Mouse (Mus musculus): ENCODE measurements around the gene Sox9. TPM values are rescaled to one million over a fixed set of nuclear protein-coding genes. Genes with fewer than 3 reads are reported as not detected.

Sox9 gene
- polyA plus RNA-seq, 1 experiment from 2014 or later = 19.9 TPM

GRCm38 (mm10) chr11:112786427-112786826, 4.4 kb downstream of the Sox9 start:
- H3K9ac ChIP-seq (ENCODE audit: low read length) = no peak overlapping the region
- no peak overlapping the region for H3K27ac ChIP-seq (ENCODE audit: low read length)
- no peak overlapping the region for H3K4me3 ChIP-seq (ENCODE audit: low read length)
- no peaks in the 10 kb centered on the region for H3K36me3 ChIP-seq (ENCODE audit: control insufficient read depth, insufficient read depth)
- peaks cover 49% of the 10 kb centered on the region for H3K27me3 ChIP-seq (ENCODE audit: control insufficient read depth, insufficient read depth, low read length)
- ATAC-seq (replicated peaks; ENCODE audit: extremely low read depth, insufficient read depth, low FRiP score) = no peak
- WGBS = 50% methylated on average over 4 of the region's 4 CpGs
- peaks cover 14% of the 10 kb centered on the region for H3K4me1 ChIP-seq (ENCODE audit: control insufficient read depth, insufficient read depth, low read length)
- no peaks in the 10 kb centered on the region for H3K9me3 ChIP-seq (replicated peaks; ENCODE audit: control insufficient read depth, low read length)
- peak overlapping the region; percentile 41; the same call in 1 of the 2 replicates for H3K4me2 ChIP-seq (ENCODE audit: low read depth, low read length)

- H3K4me2 ChIP-seq (ENCODE audit: low read depth, low read length) = no peak overlapping the region
- no peak; the same call in 1 of the 2 replicates for ATAC-seq (replicated peaks; ENCODE audit: extremely low read depth, insufficient read depth, low FRiP score)
- no peak overlapping the region for H3K27ac ChIP-seq (ENCODE audit: low read length)
- 8% methylated on average over 13 of the region's 13 CpGs for WGBS
- no peak overlapping the region for H3K9ac ChIP-seq (ENCODE audit: low read length)
- peaks cover 41% of the 10 kb centered on the region for H3K27me3 ChIP-seq (ENCODE audit: control insufficient read depth, insufficient read depth, low read length)
- peaks cover 14% of the 10 kb centered on the region for H3K4me1 ChIP-seq (ENCODE audit: control insufficient read depth, insufficient read depth, low read length)
- H3K4me3 ChIP-seq (ENCODE audit: low read length) = no peak overlapping the region
- no peaks in the 10 kb centered on the region for H3K36me3 ChIP-seq (ENCODE audit: control insufficient read depth, insufficient read depth)
- peaks cover 4% of the 10 kb centered on the region; the same call in 1 of the 2 replicates for H3K9me3 ChIP-seq (replicated peaks; ENCODE audit: control insufficient read depth, low read length)
Observed at GRCm38 (mm10) chr11:112788296-112788695, 6.3 kb downstream of the Sox9 start.

- no peak overlapping the region for H3K9ac ChIP-seq (ENCODE audit: low read length)
- no peak overlapping the region for H3K27ac ChIP-seq (ENCODE audit: low read length)
- H3K27me3 ChIP-seq (ENCODE audit: control insufficient read depth, insufficient read depth, low read length) = no peaks in the 10 kb centered on the region; the same call in 1 of the 2 replicates
- no peak for ATAC-seq (replicated peaks; ENCODE audit: extremely low read depth, insufficient read depth, low FRiP score)
- peaks cover 4% of the 10 kb centered on the region; the same call in 1 of the 2 replicates for H3K9me3 ChIP-seq (replicated peaks; ENCODE audit: control insufficient read depth, low read length)
- no peaks in the 10 kb centered on the region for H3K4me1 ChIP-seq (ENCODE audit: control insufficient read depth, insufficient read depth, low read length)
- no peak overlapping the region for H3K4me2 ChIP-seq (ENCODE audit: low read depth, low read length)
- H3K36me3 ChIP-seq (ENCODE audit: control insufficient read depth, insufficient read depth) = no peaks in the 10 kb centered on the region
- 66% methylated on average over 5 of the region's 5 CpGs for WGBS
- H3K4me3 ChIP-seq (ENCODE audit: low read length) = no peak overlapping the region
Observed at GRCm38 (mm10) chr11:112796379-112796778, 14.4 kb downstream of the Sox9 start.

- Histone ChIP-seq H3K36me3 (ENCODE audit: control insufficient read depth, insufficient read depth) (no peaks in the 10 kb centered on the region), H3K27ac (ENCODE audit: low read length) (no peak overlapping the region), H3K27me3 (ENCODE audit: control insufficient read depth, insufficient read depth, low read length) (peaks cover 4% of the 10 kb centered on the region; the same call in 1 of the 2 replicates), H3K4me2 (ENCODE audit: low read depth, low read length) (no peak overlapping the region), H3K9me3 (replicated peaks; ENCODE audit: control insufficient read depth, low read length) (no peaks in the 10 kb centered on the region), H3K4me1 (ENCODE audit: control insufficient read depth, insufficient read depth, low read length) (no peaks in the 10 kb centered on the region), H3K9ac (ENCODE audit: low read length) (no peak overlapping the region), H3K4me3 (ENCODE audit: low read length) (no peak overlapping the region)
- 55% methylated on average over 13 of the region's 13 CpGs for WGBS
- ATAC-seq (replicated peaks; ENCODE audit: extremely low read depth, insufficient read depth, low FRiP score) = no peak
Observed at GRCm38 (mm10) chr11:112798831-112799382, 16.9 kb downstream of the Sox9 start.

GRCm38 (mm10) chr11:112801189-112801818, 19.3 kb downstream of the Sox9 start:
- Histone ChIP-seq H3K36me3 (ENCODE audit: control insufficient read depth, insufficient read depth) (no peaks in the 10 kb centered on the region), H3K9me3 (replicated peaks; ENCODE audit: control insufficient read depth, low read length) (no peaks in the 10 kb centered on the region), H3K4me3 (ENCODE audit: low read length) (no peak overlapping the region), H3K9ac (ENCODE audit: low read length) (no peak overlapping the region), H3K27me3 (ENCODE audit: control insufficient read depth, insufficient read depth, low read length) (peaks cover 4% of the 10 kb centered on the region; the same call in 1 of the 2 replicates), H3K4me2 (ENCODE audit: low read depth, low read length) (no peak overlapping the region), H3K4me1 (ENCODE audit: control insufficient read depth, insufficient read depth, low read length) (no peaks in the 10 kb centered on the region), H3K27ac (ENCODE audit: low read length) (no peak overlapping the region)
- no peak for ATAC-seq (replicated peaks; ENCODE audit: extremely low read depth, insufficient read depth, low FRiP score)
- 38% methylated on average over 4 of the region's 4 CpGs for WGBS

DNA sequence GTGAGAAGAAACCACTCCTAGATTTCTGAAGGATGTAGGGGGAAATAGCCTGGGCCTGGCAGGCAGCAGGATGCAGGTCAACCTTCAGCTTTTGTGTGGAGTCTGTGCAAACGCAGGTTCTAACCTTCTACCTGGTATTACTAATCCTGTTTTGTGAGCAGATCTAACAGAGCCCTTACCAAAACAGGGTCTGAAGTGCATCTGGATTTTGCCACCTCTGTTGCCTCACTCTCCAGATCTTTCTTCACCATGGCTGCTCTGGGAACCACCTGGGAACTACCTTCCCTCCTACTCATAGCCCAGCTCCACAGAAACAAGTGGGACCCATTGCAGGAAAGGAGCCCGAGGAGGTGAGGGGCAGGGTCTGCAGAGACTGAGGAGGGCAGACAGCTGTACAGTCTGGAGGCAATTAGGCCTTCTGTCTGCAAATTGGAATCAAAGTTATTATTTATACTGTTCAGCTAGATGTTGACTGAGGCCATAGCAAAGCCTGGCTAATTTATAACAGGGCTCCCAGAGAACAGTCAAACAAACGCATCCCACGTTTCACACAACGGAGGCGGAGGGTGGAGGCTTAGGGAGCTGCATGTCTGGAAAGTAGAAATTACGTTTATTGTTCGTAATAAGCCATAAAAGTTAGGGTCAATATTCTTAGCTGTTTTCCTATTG, 25.9 kb downstream of the Sox9 start:
- H3K4me1 ChIP-seq (ENCODE audit: control insufficient read depth, insufficient read depth, low read length) = peaks cover 6% of the 10 kb centered on the region; the same call in 1 of the 2 replicates
- no peak overlapping the region for H3K4me3 ChIP-seq (ENCODE audit: low read length)
- no peak overlapping the region for H3K27ac ChIP-seq (ENCODE audit: low read length)
- no peak overlapping the region for H3K9ac ChIP-seq (ENCODE audit: low read length)
- H3K36me3 ChIP-seq (ENCODE audit: control insufficient read depth, insufficient read depth) = no peaks in the 10 kb centered on the region
- H3K9me3 ChIP-seq (replicated peaks; ENCODE audit: control insufficient read depth, low read length) = no peaks in the 10 kb centered on the region
- H3K27me3 ChIP-seq (ENCODE audit: control insufficient read depth, insufficient read depth, low read length) = peaks cover 15% of the 10 kb centered on the region
- ATAC-seq (replicated peaks; ENCODE audit: extremely low read depth, insufficient read depth, low FRiP score) = no peak
- H3K4me2 ChIP-seq (ENCODE audit: low read depth, low read length) = no peak overlapping the region
- 73% methylated on average over 8 of the region's 8 CpGs for WGBS

DNA sequence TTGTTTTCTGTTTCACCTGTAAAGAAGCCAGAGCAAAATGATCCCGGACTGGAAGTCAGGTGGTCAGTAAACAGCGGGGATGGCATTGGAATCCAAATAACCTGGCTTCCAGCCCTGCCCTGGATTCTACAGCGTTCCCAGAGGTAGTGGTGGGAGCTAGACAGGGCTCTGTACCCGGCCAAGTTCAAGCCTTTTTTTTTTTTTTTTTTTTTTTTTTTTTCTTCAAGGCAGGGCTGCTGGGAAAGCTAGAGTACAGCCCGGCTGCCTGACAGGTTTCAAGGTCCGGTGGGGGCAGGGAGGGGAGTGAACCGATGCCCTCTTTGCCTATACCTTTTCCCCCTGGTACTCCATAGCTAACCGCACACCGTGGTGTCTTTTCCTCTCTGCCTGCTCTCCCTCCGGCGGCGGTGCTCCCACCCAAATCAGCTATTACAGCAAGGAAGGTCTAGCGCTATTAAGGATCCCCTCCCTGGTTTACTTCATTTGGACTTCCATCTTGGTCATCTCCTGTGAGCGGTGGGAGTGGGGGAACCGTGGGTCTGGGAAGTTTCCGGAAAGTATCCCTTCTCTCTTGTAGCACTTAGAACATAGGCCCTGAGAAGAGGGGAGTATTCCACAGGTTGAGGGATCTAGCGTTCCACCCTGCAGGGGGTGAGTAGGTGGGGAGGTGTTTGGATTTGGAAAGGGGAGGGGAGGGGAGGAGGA, 28.6 kb downstream of the Sox9 start:
- 2% methylated on average over 17 of the region's 17 CpGs for WGBS
- Histone ChIP-seq H3K27me3 (ENCODE audit: control insufficient read depth, insufficient read depth, low read length) (peaks cover 20% of the 10 kb centered on the region), H3K4me2 (ENCODE audit: low read depth, low read length) (peak overlapping the region; percentile 61), H3K27ac (ENCODE audit: low read length) (no peak overlapping the region), H3K4me3 (ENCODE audit: low read length) (peak overlapping the region; percentile 45), H3K9me3 (replicated peaks; ENCODE audit: control insufficient read depth, low read length) (no peaks in the 10 kb centered on the region), H3K9ac (ENCODE audit: low read length) (no peak overlapping the region), H3K4me1 (ENCODE audit: control insufficient read depth, insufficient read depth, low read length) (peaks cover 6% of the 10 kb centered on the region; the same call in 1 of the 2 replicates), H3K36me3 (ENCODE audit: control insufficient read depth, insufficient read depth) (no peaks in the 10 kb centered on the region)
- 0 out of 2 replicates have a peak, but pooled peaks have one; percentile 28 for ATAC-seq (replicated peaks; ENCODE audit: extremely low read depth, insufficient read depth, low FRiP score)

DNA sequence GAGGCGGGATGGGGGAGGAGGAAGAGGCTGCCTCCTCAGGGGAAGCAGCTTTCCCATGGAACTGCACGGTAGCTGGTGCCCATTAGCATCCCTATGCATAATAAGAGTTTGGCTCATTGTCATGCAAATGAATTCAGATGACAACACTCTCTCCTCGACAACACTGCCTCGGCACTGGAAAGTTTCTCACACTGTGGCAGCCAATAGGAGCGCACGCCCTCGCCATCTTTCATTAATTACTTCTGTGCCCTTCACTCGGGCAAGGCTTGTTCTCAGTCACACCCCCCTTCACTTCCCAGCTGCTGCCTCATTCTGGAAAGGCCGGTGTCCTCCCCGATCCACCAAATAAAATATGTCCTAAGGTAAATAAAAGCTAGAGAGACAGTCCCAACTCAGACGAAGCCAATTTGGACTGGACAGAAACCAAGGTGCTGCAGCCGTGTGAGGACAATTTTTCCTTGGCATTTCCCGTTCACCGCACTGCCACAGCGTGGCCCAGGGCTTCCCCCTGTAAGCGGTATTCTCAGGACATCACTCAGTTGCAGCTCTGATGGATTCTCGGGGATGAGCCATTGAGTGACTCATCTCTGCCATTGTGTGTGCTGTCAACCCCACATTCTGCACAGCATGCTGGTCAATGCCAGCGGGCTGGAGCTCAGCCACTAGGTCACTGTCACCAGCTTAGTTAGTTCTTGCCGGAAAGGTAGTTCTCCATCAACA, 29.3 kb downstream of the Sox9 start:
- 4% methylated on average over 19 of the region's 19 CpGs for WGBS
- Histone ChIP-seq H3K27ac (ENCODE audit: low read length) (no peak overlapping the region), H3K4me3 (ENCODE audit: low read length) (peak overlapping the region; percentile 45), H3K36me3 (ENCODE audit: control insufficient read depth, insufficient read depth) (no peaks in the 10 kb centered on the region), H3K27me3 (ENCODE audit: control insufficient read depth, insufficient read depth, low read length) (peaks cover 20% of the 10 kb centered on the region), H3K9me3 (replicated peaks; ENCODE audit: control insufficient read depth, low read length) (no peaks in the 10 kb centered on the region), H3K9ac (ENCODE audit: low read length) (no peak overlapping the region), H3K4me2 (ENCODE audit: low read depth, low read length) (peak overlapping the region; percentile 61), H3K4me1 (ENCODE audit: control insufficient read depth, insufficient read depth, low read length) (peaks cover 6% of the 10 kb centered on the region; the same call in 1 of the 2 replicates)
- no peak for ATAC-seq (replicated peaks; ENCODE audit: extremely low read depth, insufficient read depth, low FRiP score)
